In genomic region chr8:95293172-95293571, GRCm38 (mm10) we compare ENCODE assay signal across 9 mouse cellular contexts. TPM values are rescaled to one million over a fixed set of nuclear protein-coding genes. Genes with fewer than 3 reads are reported as not detected.
A peak's percentile ranks its signal among the peaks of the same experiment; 100 is the strongest.
DNase-seq lines count a peak whose midpoint lies in the region; ATAC-seq and TF ChIP-seq lines count a peak whose summit lies in the region.
"Had no signal": no experiment of that assay in that cellular context is flagged by ENCODE, and none has a peak within 500 bp of the region (broad histone marks: within the 10 kb centered on the region; RNA-seq: fewer than 3 reads in every experiment).

No protein-coding gene starts in this region.

- no peak for TF ChIP-seq CTCF in spleen, adult 2 months (IDR thresholded peaks at IDR 0.05; ENCODE audit: extremely low read depth, insufficient read depth, insufficient read length, insufficient replicate concordance)

- peak; percentile 54 for DNase-seq in MEL-GATA-1-ER (ENCODE audit: extremely low read depth, low read depth)
- DNase-seq in adrenal gland, postnatal 10 days = peak; percentile 84
- DNase-seq in fibroblast of lung, adult 2 months (ENCODE audit: low read depth) = peak; percentile 66
- no peak for DNase-seq in intestine, embryonic 14.5 days (ENCODE audit: low spot score)
- DNase-seq in spleen, adult 2 months (ENCODE audit: low read depth in 1 of 2, low spot score in 2 of 2) = peak in 1 of 2 experiments; percentile 11
- DNase-seq in c-Kit-positive CD71-positive TER-119-positive erythroid progenitor cells, embryonic 14.5 days (ENCODE audit: low spot score) = no peak

- ATAC-seq in intestine, embryonic 14.5 days (replicated peaks; ENCODE audit: low FRiP score, low TSS enrichment, low read depth) = no peak
- ATAC-seq in liver, embryonic 12.5 days = no peak
- ATAC-seq in inflammation-experienced regulatory T-cells, adult 6 months = no peak

- H3K4me2 ChIP-seq in intestine, embryonic 14.5 days (ENCODE audit: low read length) = 0 out of 2 replicates have a peak overlapping the region, but pooled peaks have one; percentile 11
- peak overlapping the region; percentile 8; the same call in 1 of the 2 replicates for H3K4me2 ChIP-seq in liver, embryonic 12.5 days
- H3K4me2 ChIP-seq: neural tube, embryonic 12.5 days had no signal

- no peak overlapping the region for H3K27ac ChIP-seq in intestine, embryonic 14.5 days (ENCODE audit: low read depth)
- no peak overlapping the region for H3K27ac ChIP-seq in liver, embryonic 12.5 days
- H3K27ac ChIP-seq in spleen, adult 2 months (ENCODE audit: insufficient read depth, low read length) = no peak overlapping the region
- H3K27ac ChIP-seq: neural tube, embryonic 12.5 days had no signal

- 62% methylated on average over 11 of the region's 11 CpGs for WGBS in intestine, embryonic 14.5 days
- WGBS in liver, embryonic 12.5 days (ENCODE audit: insufficient replicate concordance) = 54% methylated on average over 11 of the region's 11 CpGs
- 21% methylated on average over 11 of the region's 11 CpGs for WGBS in spleen, adult 2 months

- H3K9ac ChIP-seq in intestine, embryonic 14.5 days (ENCODE audit: low read length) = no peak overlapping the region
- H3K9ac ChIP-seq in liver, embryonic 12.5 days = no peak overlapping the region
- H3K9ac ChIP-seq: neural tube, embryonic 12.5 days had no signal

- H3K36me3 ChIP-seq in intestine, embryonic 14.5 days (ENCODE audit: control insufficient read depth, insufficient read depth, low read length) = no peaks in the 10 kb centered on the region
- no peaks in the 10 kb centered on the region for H3K36me3 ChIP-seq in liver, embryonic 12.5 days
- no peaks in the 10 kb centered on the region for H3K36me3 ChIP-seq in spleen, adult 2 months (ENCODE audit: control insufficient read depth, insufficient read depth, low read length)
- H3K36me3 ChIP-seq: neural tube, embryonic 12.5 days had no signal

- H3K4me3 ChIP-seq in intestine, embryonic 14.5 days (ENCODE audit: low read depth, low read length) = no peak overlapping the region
- no peak overlapping the region for H3K4me3 ChIP-seq in liver, embryonic 12.5 days
- H3K4me3 ChIP-seq in spleen, adult 2 months (ENCODE audit: extremely low read depth, insufficient read depth, insufficient read length) = peak overlapping the region; percentile 35; the same call in 1 of the 2 replicates
- H3K4me3 ChIP-seq: neural tube, embryonic 12.5 days had no signal

- H3K27me3 ChIP-seq in intestine, embryonic 14.5 days (replicated peaks; ENCODE audit: control insufficient read depth, insufficient read depth, low read length) = no peaks in the 10 kb centered on the region
- no peaks in the 10 kb centered on the region; the same call in 1 of the 2 replicates for H3K27me3 ChIP-seq in liver, embryonic 12.5 days (replicated peaks)
- no peaks in the 10 kb centered on the region for H3K27me3 ChIP-seq in spleen, adult 2 months (ENCODE audit: control insufficient read depth, insufficient read depth, low read length)
- H3K27me3 ChIP-seq: neural tube, embryonic 12.5 days had no signal

- no peak for TF ChIP-seq POLR2A in spleen, adult 2 months (IDR thresholded peaks at IDR 0.05; ENCODE audit: low read depth, low read length)

- no peaks in the 10 kb centered on the region for H3K9me3 ChIP-seq in intestine, embryonic 14.5 days (ENCODE audit: control insufficient read depth, low read length)
- H3K9me3 ChIP-seq in liver, embryonic 12.5 days (replicated peaks) = no peaks in the 10 kb centered on the region
- H3K9me3 ChIP-seq: neural tube, embryonic 12.5 days had no signal

- no peaks in the 10 kb centered on the region for H3K4me1 ChIP-seq in intestine, embryonic 14.5 days (replicated peaks; ENCODE audit: control insufficient read depth, insufficient read depth, low read length)
- 0 out of 2 replicates have a peak, but pooled peaks cover 4% of the 10 kb centered on the region for H3K4me1 ChIP-seq in liver, embryonic 12.5 days
- H3K4me1 ChIP-seq in spleen, adult 2 months (ENCODE audit: control insufficient read depth, insufficient read depth, insufficient read length) = no peaks in the 10 kb centered on the region
- H3K4me1 ChIP-seq: neural tube, embryonic 12.5 days had no signal

RNA-seq across cellular contexts. Expression of gene Cngb1, which starts 13.2 kb away (rescaled TPM):
- 1 to 10 TPM in 1 of 2 experiments, under 1 TPM in 1; 0.60 to 1.5 TPM for total RNA-seq in adrenal gland, postnatal 10 days (2021)
- 0.30 and 0.81 TPM in 2 replicates for polyA plus RNA-seq in intestine, embryonic 14.5 days (2014; fragmentation: Nextera tagmentation; extraction: Ambion mirVana)
- not detected in 2 replicates for polyA plus RNA-seq in liver, embryonic 12.5 days (2016; fragmentation: Nextera tagmentation; extraction: Ambion mirVana)
- polyA plus RNA-seq in spleen, adult 2 months (2012; rRNA removed) = 0.16 and 0.40 TPM in 2 replicates
- polyA plus RNA-seq in inflammation-experienced regulatory T-cells, adult 6 months (2017; shearing (Covaris generic)) = under 1 TPM in 1 of 3 experiments, not detected in 2; 0.32 TPM

RNA-seq across cellular contexts. Expression of gene Tepp, which starts 17.2 kb away (rescaled TPM):
- not detected for total RNA-seq in adrenal gland, postnatal 10 days (2021)
- not detected in 2 replicates for polyA plus RNA-seq in intestine, embryonic 14.5 days (2014; fragmentation: Nextera tagmentation; extraction: Ambion mirVana)
- polyA plus RNA-seq in liver, embryonic 12.5 days (2016; fragmentation: Nextera tagmentation; extraction: Ambion mirVana) = not detected in 2 replicates
- polyA plus RNA-seq in spleen, adult 2 months (2012; rRNA removed) = 0.26 and 0.39 TPM in 2 replicates
- not detected for polyA plus RNA-seq in inflammation-experienced regulatory T-cells, adult 6 months (2017; shearing (Covaris generic))
- polyA plus RNA-seq: neural tube, embryonic 12.5 days had no signal

RNA-seq across cellular contexts. Expression of gene Zfp319, which starts 38.6 kb away (rescaled TPM):
- total RNA-seq in adrenal gland, postnatal 10 days (2021) = 10 to 100 TPM; 10.5 to 11.3 TPM
- polyA plus RNA-seq in intestine, embryonic 14.5 days (2014; fragmentation: Nextera tagmentation; extraction: Ambion mirVana) = 7.7 and 8.2 TPM in 2 replicates
- polyA plus RNA-seq in liver, embryonic 12.5 days (2016; fragmentation: Nextera tagmentation; extraction: Ambion mirVana) = 2.2 and 2.3 TPM in 2 replicates
- polyA plus RNA-seq in spleen, adult 2 months (2012; rRNA removed) = 9.1 and 11.4 TPM in 2 replicates
- 1 to 10 TPM; 3.1 to 4.2 (median 3.6) TPM for polyA plus RNA-seq in inflammation-experienced regulatory T-cells, adult 6 months (2017; shearing (Covaris generic))

RNA-seq across cellular contexts. Expression of gene Usb1, which starts 38.9 kb away (rescaled TPM):
- total RNA-seq in adrenal gland, postnatal 10 days (2021) = 10 to 100 TPM; 18.5 to 20.5 TPM
- 39.0 and 41.6 TPM in 2 replicates for polyA plus RNA-seq in intestine, embryonic 14.5 days (2014; fragmentation: Nextera tagmentation; extraction: Ambion mirVana)
- 15.4 and 15.9 TPM in 2 replicates for polyA plus RNA-seq in liver, embryonic 12.5 days (2016; fragmentation: Nextera tagmentation; extraction: Ambion mirVana)
- 27.4 and 32.1 TPM in 2 replicates for polyA plus RNA-seq in spleen, adult 2 months (2012; rRNA removed)
- polyA plus RNA-seq in inflammation-experienced regulatory T-cells, adult 6 months (2017; shearing (Covaris generic)) = 10 to 100 TPM; 59.7 to 62.9 (median 59.7) TPM

RNA-seq across cellular contexts. Expression of gene Mmp15, which starts 58.9 kb away (rescaled TPM):
- 10 to 100 TPM; 23.0 to 32.7 TPM for total RNA-seq in adrenal gland, postnatal 10 days (2021)
- polyA plus RNA-seq in intestine, embryonic 14.5 days (2014; fragmentation: Nextera tagmentation; extraction: Ambion mirVana) = 21.4 and 22.2 TPM in 2 replicates
- polyA plus RNA-seq in liver, embryonic 12.5 days (2016; fragmentation: Nextera tagmentation; extraction: Ambion mirVana) = 2.9 TPM in 2 replicates
- polyA plus RNA-seq in spleen, adult 2 months (2012; rRNA removed) = 2.5 and 3.7 TPM in 2 replicates
- 1 to 10 TPM in 1 of 3 experiments, under 1 TPM in 2; 0.53 to 1.3 (median 0.63) TPM for polyA plus RNA-seq in inflammation-experienced regulatory T-cells, adult 6 months (2017; shearing (Covaris generic))

Comparison
In these comparisons a context has a peak if more than half of its experiments do, and no peak if none do; other contexts are left out.
1. DNase-seq: peak in MEL-GATA-1-ER (single experiment), adrenal gland, postnatal 10 days (single experiment) and fibroblast of lung, adult 2 months (single experiment); none in intestine, embryonic 14.5 days (single experiment) and c-Kit-positive CD71-positive TER-119-positive erythroid progenitor cells, embryonic 14.5 days (single experiment).